Mouse (Mus musculus) heart, adult 2 months (tissue): ENCODE data around the gene Fsip1. TPM values are rescaled to one million over a fixed set of nuclear protein-coding genes. Genes with fewer than 3 reads are reported as not detected.
"Not testable (repeated sequence)": the region's sequence is repeated elsewhere in the genome, so short reads cannot be mapped to it uniquely, and the experiment has no call there.

Experiments
- DNase-seq, 2 experiments: peaks; one replicate each; pipeline ENCODE4 v3.0.0; 2021
- H3K27ac ChIP-seq: fragments of 200-600 bp; 2 replicates; pipeline ENCODE4 v1.8.1; 2022
- H3K27me3 ChIP-seq: fragments of 200-500 bp; 2 replicates; pipeline ENCODE4 v1.6.1; 2012; ENCODE audit warnings: mild to moderate bottlenecking, low read length, inconsistent platforms, mixed read lengths; ENCODE audit not compliant: control insufficient read depth, insufficient read depth
- H3K36me3 ChIP-seq: fragments of 200-500 bp; 2 replicates; pipeline ENCODE4 v1.6.1; 2012; ENCODE audit warnings: low read length, inconsistent platforms; ENCODE audit not compliant: control insufficient read depth, insufficient read depth
- H3K4me1 ChIP-seq: fragments of 200-500 bp; 2 replicates; pipeline ENCODE4 v1.6.1; 2011; ENCODE audit warnings: low read length; ENCODE audit not compliant: control insufficient read depth, insufficient read depth
- H3K4me3 ChIP-seq: fragments of 200-600 bp; 2 replicates; pipeline ENCODE4 v1.8.1; 2022
- H3K79me2 ChIP-seq: fragments of 200-500 bp; replicated peaks from 2 replicates; pipeline ENCODE4 v1.6.1; 2012; ENCODE audit warnings: mild to moderate bottlenecking, inconsistent platforms, low read length, moderate library complexity, mixed read lengths; ENCODE audit not compliant: control insufficient read depth, insufficient read depth
- H3K9ac ChIP-seq: fragments of 200-500 bp; 2 replicates; pipeline ENCODE4 v1.6.1; 2012; ENCODE audit warnings: low read depth, mild to moderate bottlenecking, control low read depth, inconsistent platforms, low read length, mixed read lengths
- CTCF ChIP-seq: fragments of 200-600 bp; IDR thresholded peaks from 2 replicates; pipeline ENCODE4 v1.8.1; 2022; ENCODE audit warnings: antibody characterized with exemption, mild to moderate bottlenecking, moderate library complexity
- EP300 ChIP-seq: fragments of 200-500 bp; IDR thresholded peaks from 2 replicates; pipeline ENCODE4 v1.6.1; 2011; ENCODE audit warnings: low read depth, low read length, control low read depth; ENCODE audit not compliant: insufficient read depth
- POLR2A ChIP-seq: fragments of 200-500 bp; IDR thresholded peaks from 2 replicates; pipeline ENCODE4 v1.6.1; 2011; ENCODE audit warnings: mild to moderate bottlenecking, low read depth, low read length, control low read depth; ENCODE audit not compliant: insufficient read depth
- WGBS: fragments of 180-500 bp; shearing (Covaris S2); methylation state at CpG from one replicate; pipeline ENCODE4 v1.1.7; 2018; 5-methylcytosine and 5-hydroxymethylcytosine counted together
- intact Hi-C: fragments of 180-260 bp; cut with DNase I; formaldehyde crosslinking; loops from one replicate; pipeline ENCODE4 v1.15.1; 2025
- polyA plus RNA-seq: library from polyadenylated mRNA; depleted of rRNA; stranded (reverse); fragments of >200 nt; gene quantifications from 2 replicates; pipeline ENCODE4 v1.2.3, GENCODE M21; 2012
- total RNA-seq, 2 experiments: library from RNA; stranded (reverse); gene quantifications; 2 replicates each; pipeline ENCODE4 v1.2.3; 2021

Gene Fsip1
- total and polyA plus RNA-seq, 3 experiments, result 0.06 TPM; not detected in 2

GRCm38 (mm10) chr2:118299981-118300380, 43.2 kb upstream of the Fsip1 start:
- Histone ChIP-seq H3K4me3 (no peak overlapping the region), H3K36me3 (no peaks in the 10 kb centered on the region), H3K9ac (no peak overlapping the region), H3K79me2 (no peaks in the 10 kb centered on the region), H3K27ac (no peak overlapping the region), H3K27me3 (no peaks in the 10 kb centered on the region), H3K4me1 (peaks cover 2% of the 10 kb centered on the region)
- 67% methylated on average over 2 of the region's 2 CpGs for WGBS
- no peak for TF ChIP-seq CTCF
- DNase-seq, result no peak
- intact Hi-C loops, result no loop called here

DNA sequence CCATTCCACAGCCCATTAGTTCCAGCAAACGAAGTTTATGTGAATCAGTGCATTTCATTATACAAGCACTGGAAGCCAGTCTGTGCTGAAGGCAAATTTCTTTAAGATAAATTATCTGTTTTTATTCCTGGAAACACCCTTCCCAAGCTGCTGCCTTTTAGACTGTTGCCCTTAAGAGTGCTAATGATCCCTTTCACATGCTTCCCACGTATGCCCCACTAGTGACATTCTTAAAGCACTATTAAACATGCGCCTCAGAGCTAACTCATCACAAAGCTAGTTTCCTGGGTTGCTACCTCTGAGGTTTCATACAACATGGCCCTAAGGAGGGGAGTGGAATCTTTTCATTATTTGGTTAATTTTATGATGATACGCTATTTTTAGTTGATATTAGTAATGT, 41.8 kb upstream of the Fsip1 start:
- H3K4me3 ChIP-seq, result no peak overlapping the region
- TF ChIP-seq POLR2A (no peak), CTCF (no peak), EP300 (no peak)
- no peak overlapping the region for H3K9ac ChIP-seq
- no peaks in the 10 kb centered on the region for H3K27me3 ChIP-seq
- WGBS, result 89% methylated on average over 4 of the region's 4 CpGs
- peaks cover 2% of the 10 kb centered on the region for H3K4me1 ChIP-seq
- no peaks in the 10 kb centered on the region for H3K36me3 ChIP-seq
- intact Hi-C loops, result no loop called here
- no peaks in the 10 kb centered on the region for H3K79me2 ChIP-seq
- no peak for DNase-seq
- H3K27ac ChIP-seq, result no peak overlapping the region

DNA sequence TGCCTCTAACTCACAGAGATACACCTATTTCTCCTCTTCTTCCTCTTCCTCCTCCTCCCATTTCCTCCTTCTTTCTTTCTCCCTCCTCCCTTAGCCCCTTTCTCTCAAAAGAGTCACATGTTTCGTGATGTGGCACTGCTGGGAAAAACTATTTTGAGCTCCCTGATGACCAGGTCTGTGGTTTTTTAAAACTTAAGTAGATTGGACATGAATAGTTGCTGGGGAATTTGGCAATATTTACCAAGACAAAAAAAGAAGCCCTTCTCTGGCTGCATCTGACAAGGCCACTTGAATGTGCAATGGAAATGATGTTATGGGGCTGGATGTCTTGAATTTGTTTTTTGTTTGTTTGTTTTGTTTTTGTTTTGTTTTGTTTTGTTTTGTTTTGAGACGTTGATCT, 41.2 kb upstream of the Fsip1 start:
- Histone ChIP-seq H3K4me3 (no peak overlapping the region), H3K36me3 (no peaks in the 10 kb centered on the region), H3K79me2 (no peaks in the 10 kb centered on the region), H3K4me1 (peaks cover 2% of the 10 kb centered on the region), H3K27me3 (no peaks in the 10 kb centered on the region), H3K27ac (no peak overlapping the region), H3K9ac (no peak overlapping the region)
- TF ChIP-seq EP300, result no peak
- intact Hi-C loops, result no loop called here
- DNase-seq, result no peak
- 69% methylated on average over 2 of the region's 2 CpGs for WGBS

DNA sequence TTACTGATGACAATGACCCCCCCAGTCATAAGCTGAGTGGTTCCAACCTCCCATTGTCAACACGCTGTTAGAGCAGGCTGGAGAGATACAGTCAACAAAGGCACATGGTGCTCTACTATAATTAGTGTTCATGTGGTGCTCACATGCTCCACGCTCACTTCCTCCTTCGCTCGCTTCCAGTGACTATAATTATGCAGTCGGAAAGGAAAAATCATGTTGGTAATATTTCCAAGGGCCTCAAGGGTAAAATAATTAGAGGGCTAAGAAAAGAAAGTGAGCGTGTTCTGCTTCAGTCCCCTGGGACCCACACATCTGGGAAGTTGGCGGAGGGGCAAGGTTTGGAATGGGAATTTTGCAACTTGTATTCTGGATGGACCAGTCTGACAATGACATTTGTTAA, 38.7 kb upstream of the Fsip1 start:
- intact Hi-C loops, result no loop called here
- WGBS, result 33% methylated on average over 7 of the region's 7 CpGs
- H3K27me3 ChIP-seq, result no peaks in the 10 kb centered on the region
- no peak overlapping the region for H3K9ac ChIP-seq
- peaks cover 2% of the 10 kb centered on the region for H3K4me1 ChIP-seq
- no peak overlapping the region for H3K4me3 ChIP-seq
- H3K27ac ChIP-seq, result no peak overlapping the region
- peak in 1 of 2 experiments; percentile 27 for DNase-seq
- TF ChIP-seq POLR2A (no peak), CTCF (no peak), EP300 (no peak)
- H3K36me3 ChIP-seq, result no peaks in the 10 kb centered on the region
- H3K79me2 ChIP-seq, result no peaks in the 10 kb centered on the region

- Histone ChIP-seq H3K4me3 (no peak overlapping the region), H3K9ac (no peak overlapping the region), H3K27ac (no peak overlapping the region), H3K36me3 (no peaks in the 10 kb centered on the region), H3K79me2 (no peaks in the 10 kb centered on the region), H3K4me1 (peaks cover 2% of the 10 kb centered on the region), H3K27me3 (no peaks in the 10 kb centered on the region)
- 90% methylated on average over 5 of the region's 5 CpGs for WGBS
- intact Hi-C loops, result no loop called here
- DNase-seq, result no peak
- TF ChIP-seq POLR2A (no peak), EP300 (no peak), CTCF (no peak)
These were observed 36.8 kb upstream of the Fsip1 start for GRCm38 (mm10) chr2:118293583-118293982.

GRCm38 (mm10) chr2:118289066-118289460, 32.3 kb upstream of the Fsip1 start:
- intact Hi-C loops, H3K36me3 ChIP-seq: not testable (repeated sequence)

More at GRCm38 (mm10) chr2:118289066-118289460, 32.3 kb upstream of the Fsip1 start:
- not testable (repeated sequence) for H3K79me2 ChIP-seq, H3K4me3 ChIP-seq, H3K4me1 ChIP-seq, H3K9ac ChIP-seq, H3K27ac ChIP-seq, H3K27me3 ChIP-seq, DNase-seq
- 79% methylated on average over 7 of the region's 7 CpGs for WGBS
